Mouse (Mus musculus): ENCODE results near the gene Cryaa. TPM values are rescaled to one million over a fixed set of nuclear protein-coding genes. Genes with fewer than 3 reads are reported as not detected.
"Not testable (repeated sequence)": the region's sequence is repeated elsewhere in the genome, so short reads cannot be mapped to it uniquely, and the experiment has no call there.

Cryaa gene
- total RNA-seq, 2 experiments from 2014 or later, result not detected

GRCm38 (mm10) chr17:31658136-31658467, 19.5 kb upstream of the Cryaa start:
- intact Hi-C loops (cut with DNase I), result loop anchor here (5.0 kb wide), 1 partner anchor 136 kb away; the partner anchor contains the start of gene Ndufv3
- DNase-seq (ENCODE audit: low spot score in 2 of 2), result no peak

- DNase-seq (ENCODE audit: low spot score in 2 of 2), result peak; percentile 98 to 99
- intact Hi-C loops (cut with DNase I), result loop anchor here (5.0 kb wide), 1 partner anchor 136 kb away; the partner anchor contains the start of gene Ndufv3
Measured at GRCm38 (mm10) chr17:31658468-31659185, 19.0 kb upstream of the Cryaa start, which contains the start of gene U2af1. U2af1 (minus strand) TSS chr17:31658892.

- intact Hi-C loops (cut with DNase I), result loop anchor here (10.0 kb wide), 1 partner anchor 326 kb away; no protein-coding TSS in a partner anchor
- DNase-seq (ENCODE audit: low spot score in 2 of 2), result peak; percentile 75 to 82
Measured at GRCm38 (mm10) chr17:31660661-31661250, 16.9 kb upstream of the Cryaa start.

- intact Hi-C loops (cut with DNase I), result loop anchor here (10.0 kb wide), 1 partner anchor 328 kb away; no protein-coding TSS in a partner anchor
- no peak for DNase-seq (ENCODE audit: low spot score in 2 of 2)
Measured at GRCm38 (mm10) chr17:31662855-31663254, 14.8 kb upstream of the Cryaa start.

- peak; percentile 66 to 76 for DNase-seq (ENCODE audit: low spot score in 2 of 2)
- intact Hi-C loops (cut with DNase I), result loop anchor here (10.0 kb wide), 1 partner anchor 330 kb away; no protein-coding TSS in a partner anchor
Measured at GRCm38 (mm10) chr17:31664760-31665159, 12.8 kb upstream of the Cryaa start.

- DNase-seq (ENCODE audit: low spot score in 2 of 2), result no peak
- intact Hi-C loops (cut with DNase I), result loop anchor here (10.0 kb wide), 1 partner anchor 334 kb away; no protein-coding TSS in a partner anchor
Measured at GRCm38 (mm10) chr17:31668306-31668705, 9.3 kb upstream of the Cryaa start.

- no peak for DNase-seq (ENCODE audit: low spot score in 2 of 2)
- intact Hi-C loops (cut with DNase I), result no loop called here
Measured at GRCm38 (mm10) chr17:31670163-31670562, 7.4 kb upstream of the Cryaa start.

- intact Hi-C loops (cut with DNase I), result no loop called here
- DNase-seq (ENCODE audit: low spot score in 2 of 2), result no peak
Measured at GRCm38 (mm10) chr17:31671698-31672097, 5.9 kb upstream of the Cryaa start.

- no peak for DNase-seq (ENCODE audit: low spot score in 2 of 2)
- intact Hi-C loops (cut with DNase I), result no loop called here
Measured at GRCm38 (mm10) chr17:31672279-31672678, 5.3 kb upstream of the Cryaa start.

- no peak for DNase-seq (ENCODE audit: low spot score in 2 of 2)
- intact Hi-C loops (cut with DNase I), result no loop called here
Measured at GRCm38 (mm10) chr17:31674426-31674825, 3.2 kb upstream of the Cryaa start.

GRCm38 (mm10) chr17:31680450-31680849, 2.8 kb downstream of the Cryaa start:
- intact Hi-C loops (cut with DNase I), result no loop called here
- DNase-seq (ENCODE audit: low spot score in 2 of 2), result no peak

- intact Hi-C loops (cut with DNase I), result loop anchor here (1.0 kb wide), 1 partner anchor 340 kb away; no protein-coding TSS in a partner anchor
- peak; percentile 69 to 79 for DNase-seq (ENCODE audit: low spot score in 2 of 2)
Measured at GRCm38 (mm10) chr17:31685514-31686224, 8.1 kb downstream of the Cryaa start.

- intact Hi-C loops (cut with DNase I), result no loop called here
- DNase-seq (ENCODE audit: low spot score in 2 of 2), result no peak
Measured at GRCm38 (mm10) chr17:31686225-31686564, 8.6 kb downstream of the Cryaa start.

GRCm38 (mm10) chr17:31688112-31688511, 10.5 kb downstream of the Cryaa start:
- intact Hi-C loops (cut with DNase I), result no loop called here
- DNase-seq (ENCODE audit: low spot score in 2 of 2), result no peak

GRCm38 (mm10) chr17:31689606-31690005, 12.0 kb downstream of the Cryaa start:
- intact Hi-C loops (cut with DNase I), result no loop called here
- no peak for DNase-seq (ENCODE audit: low spot score in 2 of 2)

GRCm38 (mm10) chr17:31692918-31693317, 15.3 kb downstream of the Cryaa start:
- intact Hi-C loops (cut with DNase I), result loop anchor here (2.0 kb wide), 1 partner anchor 164 kb away; no protein-coding TSS in a partner anchor
- no peak for DNase-seq (ENCODE audit: low spot score in 2 of 2)

GRCm38 (mm10) chr17:31693330-31694022, 15.9 kb downstream of the Cryaa start:
- peak; percentile 61 to 74 for DNase-seq (ENCODE audit: low spot score in 2 of 2)
- intact Hi-C loops (cut with DNase I), result loop anchor here (2.0 kb wide), 1 partner anchor 163 kb away; no protein-coding TSS in a partner anchor

- DNase-seq (ENCODE audit: low spot score in 2 of 2), result no peak
- intact Hi-C loops (cut with DNase I), result no loop called here
Measured at GRCm38 (mm10) chr17:31694023-31694376, 16.4 kb downstream of the Cryaa start.

- no peak for DNase-seq (ENCODE audit: low spot score in 2 of 2)
- intact Hi-C loops (cut with DNase I), result no loop called here
Measured at GRCm38 (mm10) chr17:31694949-31695348, 17.3 kb downstream of the Cryaa start.

- not testable (repeated sequence) for DNase-seq (ENCODE audit: low spot score in 2 of 2)
Measured at GRCm38 (mm10) chr17:31695356-31695755, 17.7 kb downstream of the Cryaa start.

More at GRCm38 (mm10) chr17:31695356-31695755, 17.7 kb downstream of the Cryaa start:
- intact Hi-C loops (cut with DNase I), result not testable (repeated sequence)
